Mouse (Mus musculus): Measurements from ENCODE around the gene Gm15155. TPM values are rescaled to one million over a fixed set of nuclear protein-coding genes. Genes with fewer than 3 reads are reported as not detected.
"Not testable (repeated sequence)": the region's sequence is repeated elsewhere in the genome, so short reads cannot be mapped to it uniquely, and the experiment has no call there.

The Gm15155 gene
- polyA plus RNA-seq, 1 experiment, result not detected

GRCm38 (mm10) chrX:155900040-155900439 lies 275.5 kb downstream of the Gm15155 start:
- no peaks in the 10 kb centered on the region for H3K27me3 ChIP-seq (replicated peaks)
- H3K36me3 ChIP-seq (replicated peaks; ENCODE audit: low read length), result no peaks in the 10 kb centered on the region
- TF ChIP-seq FLI1 (IDR thresholded peaks at IDR 0.05; ENCODE audit: low read length) (no peak), GATA1 (IDR thresholded peaks at IDR 0.05; ENCODE audit: borderline replicate concordance, low read length) (no peak)
- H3K4me1 ChIP-seq, result no peaks in the 10 kb centered on the region
- no peak overlapping the region for H3K4me3 ChIP-seq (replicated peaks)
- H3K9me3 ChIP-seq, result no peaks in the 10 kb centered on the region

GRCm38 (mm10) chrX:155901742-155902141 lies 277.2 kb downstream of the Gm15155 start:
- H3K9me3 ChIP-seq, result no peaks in the 10 kb centered on the region
- H3K36me3 ChIP-seq (replicated peaks; ENCODE audit: low read length), result no peaks in the 10 kb centered on the region
- H3K27me3 ChIP-seq (replicated peaks), result no peaks in the 10 kb centered on the region

GRCm38 (mm10) chrX:155903108-155903507 lies 278.6 kb downstream of the Gm15155 start:
- no peaks in the 10 kb centered on the region for H3K9me3 ChIP-seq
- H3K36me3 ChIP-seq (replicated peaks; ENCODE audit: low read length), result no peaks in the 10 kb centered on the region
- no peaks in the 10 kb centered on the region for H3K4me1 ChIP-seq
- H3K27me3 ChIP-seq (replicated peaks), result no peaks in the 10 kb centered on the region
- H3K4me3 ChIP-seq (replicated peaks), result no peak overlapping the region
- TF ChIP-seq FLI1 (IDR thresholded peaks at IDR 0.05; ENCODE audit: low read length) (no peak), GATA1 (IDR thresholded peaks at IDR 0.05; ENCODE audit: borderline replicate concordance, low read length) (no peak)

More at GRCm38 (mm10) chrX:155901742-155902141, 277.2 kb downstream of the Gm15155 start:
- H3K4me1 ChIP-seq, result no peaks in the 10 kb centered on the region
- TF ChIP-seq FLI1 (IDR thresholded peaks at IDR 0.05; ENCODE audit: low read length) (no peak), GATA1 (IDR thresholded peaks at IDR 0.05; ENCODE audit: borderline replicate concordance, low read length) (no peak)
- no peak overlapping the region for H3K4me3 ChIP-seq (replicated peaks)

GRCm38 (mm10) chrX:156009756-156010155 lies 385.2 kb downstream of the Gm15155 start:
- H3K9me3 ChIP-seq, result peaks cover 3% of the 10 kb centered on the region; the same call in 1 of the 2 replicates
- no peaks in the 10 kb centered on the region for H3K27me3 ChIP-seq (replicated peaks)
- TF ChIP-seq FLI1 (IDR thresholded peaks at IDR 0.05; ENCODE audit: low read length) (no peak), GATA1 (IDR thresholded peaks at IDR 0.05; ENCODE audit: borderline replicate concordance, low read length) (no peak)
- H3K4me3 ChIP-seq (replicated peaks), result no peak overlapping the region
- H3K36me3 ChIP-seq (replicated peaks; ENCODE audit: low read length), result no peaks in the 10 kb centered on the region
- no peaks in the 10 kb centered on the region for H3K4me1 ChIP-seq

- H3K4me3 ChIP-seq (replicated peaks), result no peak overlapping the region
- no peaks in the 10 kb centered on the region for H3K9me3 ChIP-seq
- no peaks in the 10 kb centered on the region for H3K27me3 ChIP-seq (replicated peaks)
- H3K4me1 ChIP-seq, result no peaks in the 10 kb centered on the region
- H3K36me3 ChIP-seq (replicated peaks; ENCODE audit: low read length), result no peaks in the 10 kb centered on the region
- no peak for TF ChIP-seq FLI1 (IDR thresholded peaks at IDR 0.05; ENCODE audit: low read length)
- no peak for TF ChIP-seq GATA1 (IDR thresholded peaks at IDR 0.05; ENCODE audit: borderline replicate concordance, low read length)
These were observed 531.2 kb downstream of the Gm15155 start for GRCm38 (mm10) chrX:156155776-156156175.

- Histone ChIP-seq H3K9me3 (peaks cover 4% of the 10 kb centered on the region; the same call in 1 of the 2 replicates), H3K4me1 (no peaks in the 10 kb centered on the region), H3K36me3 (replicated peaks; ENCODE audit: low read length) (no peaks in the 10 kb centered on the region), H3K27me3 (replicated peaks) (no peaks in the 10 kb centered on the region), H3K4me3 (replicated peaks) (no peak overlapping the region)
- TF ChIP-seq FLI1 (IDR thresholded peaks at IDR 0.05; ENCODE audit: low read length) (no peak), GATA1 (IDR thresholded peaks at IDR 0.05; ENCODE audit: borderline replicate concordance, low read length) (no peak)
These were observed 547.0 kb downstream of the Gm15155 start for GRCm38 (mm10) chrX:156171587-156171986.

GRCm38 (mm10) chrX:156303806-156304205 lies 679.3 kb downstream of the Gm15155 start:
- H3K27me3 ChIP-seq (replicated peaks); H3K36me3 ChIP-seq (replicated peaks; ENCODE audit: low read length); H3K4me3 ChIP-seq (replicated peaks); H3K4me1 ChIP-seq; H3K9me3 ChIP-seq: not testable (repeated sequence)

Other genes starting within 250 kb of the Gm15155 start
- gene Ptchd1, start 927 bp upstream of the Gm15155 start, polyA plus RNA-seq (2012; ENCODE audit: insufficient read depth, low replicate concordance), result not detected in 2 replicates

Data from megakaryocyte, embryonic 14.5 days (primary cell).